Mouse (Mus musculus) liver, embryonic 15.5 days (tissue): ENCODE results near the gene Usp47. TPM values are rescaled to one million over a fixed set of nuclear protein-coding genes. Genes with fewer than 3 reads are reported as not detected.
A peak's percentile ranks its signal among the peaks of the same experiment; 100 is the strongest.

Experiments
- ATAC-seq: fragments of 200-750 bp; cut with Nextera tagmentation; 2 replicates; pipeline ENCODE4 v1.8.0; 2017; ENCODE audit warnings: moderate number of reproducible peaks, mild to moderate bottlenecking, moderate library complexity; ENCODE audit not compliant: insufficient read depth
- H3K27ac ChIP-seq: fragments of 300-500 bp; sonication (generic); replicated peaks from 2 replicates; pipeline ENCODE4 v1.5.1; 2015; ENCODE audit warnings: mild to moderate bottlenecking, inconsistent platforms
- H3K27me3 ChIP-seq: fragments of 300-500 bp; sonication (generic); 2 replicates; pipeline ENCODE4 v1.6.1; 2015; ENCODE audit warnings: mild to moderate bottlenecking, inconsistent platforms
- H3K36me3 ChIP-seq: fragments of 300-500 bp; sonication (generic); replicated peaks from 2 replicates; pipeline ENCODE4 v1.6.1; 2015; ENCODE audit warnings: moderate library complexity, mild to moderate bottlenecking, inconsistent platforms
- H3K4me1 ChIP-seq: fragments of 300-500 bp; sonication (generic); replicated peaks from 2 replicates; pipeline ENCODE4 v1.6.1; 2015; ENCODE audit warnings: inconsistent platforms
- H3K4me2 ChIP-seq: fragments of 300-500 bp; sonication (generic); 2 replicates; pipeline ENCODE4 v1.6.1; 2015; ENCODE audit warnings: moderate library complexity, mild to moderate bottlenecking, inconsistent platforms
- H3K4me3 ChIP-seq: fragments of 300-500 bp; sonication (generic); replicated peaks from 2 replicates; pipeline ENCODE4 v1.5.1; 2015; ENCODE audit warnings: mild to moderate bottlenecking, inconsistent platforms
- H3K9ac ChIP-seq: fragments of 300-500 bp; sonication (generic); 2 replicates; pipeline ENCODE4 v1.6.1; 2015; ENCODE audit warnings: moderate library complexity, mild to moderate bottlenecking, inconsistent platforms
- H3K9me3 ChIP-seq: fragments of 300-500 bp; sonication (generic); replicated peaks from 2 replicates; pipeline ENCODE4 v1.6.1; 2016; ENCODE audit warnings: inconsistent platforms
- whole genome bisulfite sequencing: fragments of 180-500 bp; shearing (Covaris S2); methylation state at CpG from one replicate; pipeline ENCODE4 v1.1.7; 2015; ENCODE audit warnings: mixed read lengths; ENCODE audit not compliant: insufficient replicate concordance; 5-methylcytosine and 5-hydroxymethylcytosine counted together
- polyA plus RNA-seq: library from polyadenylated mRNA; unstranded; fragments of >200 nt; fragmentation: Nextera tagmentation; extraction: Ambion mirVana; gene quantifications from 2 replicates; pipeline ENCODE4 v1.2.1, GENCODE M21; 2015

Usp47 gene
- polyA plus RNA-seq, 1 experiment from 2014 or later = 17.5 TPM

DNA sequence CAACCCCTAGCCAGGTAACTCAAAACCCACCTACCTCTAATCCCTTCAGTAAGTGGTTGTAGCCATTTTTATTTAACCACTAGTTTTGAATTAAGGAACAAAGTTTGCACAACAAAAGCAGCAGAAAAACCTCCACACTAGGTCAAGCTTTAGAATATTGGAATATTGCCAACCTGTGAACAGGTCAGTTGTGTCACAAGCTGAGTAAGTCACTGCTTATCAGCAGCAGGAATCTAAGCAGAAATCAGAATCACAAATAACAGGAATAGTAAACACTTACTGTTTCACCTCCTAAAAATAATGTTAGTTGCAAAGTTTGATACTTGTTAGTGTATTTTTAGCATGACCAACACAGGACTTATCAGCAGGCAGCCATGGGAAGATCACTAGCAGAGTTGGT is 17.0 kb downstream of the Usp47 start:
- ATAC-seq = no peak
- Histone ChIP-seq H3K9ac (no peak overlapping the region), H3K27ac (no peak overlapping the region), H3K9me3 (no peaks in the 10 kb centered on the region), H3K36me3 (no peaks in the 10 kb centered on the region), H3K4me1 (peaks cover 26% of the 10 kb centered on the region), H3K4me2 (no peak overlapping the region), H3K4me3 (no peak overlapping the region), H3K27me3 (no peaks in the 10 kb centered on the region)

DNA sequence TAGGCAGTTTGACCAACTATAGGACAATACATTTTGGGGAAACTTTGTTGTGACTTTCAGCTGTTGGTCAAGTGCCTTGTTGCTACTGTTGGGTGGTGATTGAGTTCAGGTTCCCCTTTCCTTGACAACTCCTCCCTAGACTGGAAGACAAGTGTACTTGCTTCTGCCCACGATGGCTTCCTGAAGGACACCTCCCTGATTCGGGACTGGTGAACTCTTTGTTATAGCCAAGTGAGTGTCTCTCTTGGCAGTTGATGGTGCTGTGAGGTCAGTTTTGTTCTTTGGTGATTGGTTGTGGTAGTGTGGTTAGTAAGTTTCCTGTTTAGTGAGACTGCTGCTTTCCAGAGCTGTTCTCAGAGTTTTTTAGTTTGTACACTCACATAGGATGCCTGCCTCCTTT is 19.5 kb downstream of the Usp47 start:
- H3K9ac ChIP-seq = no peak overlapping the region
- H3K27ac ChIP-seq = no peak overlapping the region
- no peak overlapping the region for H3K4me3 ChIP-seq
- no peaks in the 10 kb centered on the region for H3K9me3 ChIP-seq
- no peak overlapping the region for H3K4me2 ChIP-seq
- 13% methylated on average over 2 of the region's 2 CpGs for WGBS
- no peak for ATAC-seq
- H3K36me3 ChIP-seq = no peaks in the 10 kb centered on the region
- no peaks in the 10 kb centered on the region for H3K27me3 ChIP-seq
- peaks cover 24% of the 10 kb centered on the region for H3K4me1 ChIP-seq

GRCm38 (mm10) chr7:112045249-112045648 is 21.9 kb downstream of the Usp47 start:
- ATAC-seq = no peak
- WGBS = 47% methylated on average over 1 of the region's 1 CpGs
- Histone ChIP-seq H3K4me3 (no peak overlapping the region), H3K27ac (no peak overlapping the region), H3K36me3 (no peaks in the 10 kb centered on the region), H3K9ac (no peak overlapping the region), H3K4me2 (no peak overlapping the region), H3K4me1 (peaks cover 16% of the 10 kb centered on the region; the same call in 1 of the 2 replicates), H3K9me3 (no peaks in the 10 kb centered on the region), H3K27me3 (no peaks in the 10 kb centered on the region)

DNA sequence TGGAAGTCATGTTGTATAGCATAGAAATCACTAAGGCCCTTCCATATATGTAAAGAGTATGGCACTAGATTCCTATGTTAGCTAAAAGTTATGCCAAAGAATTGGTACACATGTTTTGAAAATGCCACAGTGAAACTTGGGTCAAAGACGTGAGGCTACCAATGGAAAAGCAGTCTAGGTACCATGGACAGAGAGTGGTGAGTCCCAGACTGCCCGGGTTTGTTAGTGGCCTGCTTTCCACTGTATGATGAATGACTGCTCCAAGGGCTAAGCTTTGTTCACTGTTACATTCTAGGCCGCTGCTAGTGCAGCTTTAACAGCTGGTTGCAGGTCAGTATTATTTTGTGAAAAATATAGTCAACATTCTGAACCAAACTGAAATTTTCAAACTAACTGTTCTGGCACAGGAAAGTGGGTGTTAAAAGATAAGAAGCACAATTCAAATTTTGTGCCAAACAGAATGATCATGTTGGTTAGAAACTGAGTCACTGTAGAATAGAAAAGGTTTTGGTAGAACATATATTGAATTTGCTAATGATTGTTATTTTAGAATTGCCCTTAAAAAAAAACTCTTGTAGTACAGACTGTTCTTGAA is 22.6 kb downstream of the Usp47 start:
- WGBS = 39% methylated on average over 3 of the region's 3 CpGs
- H3K36me3 ChIP-seq = no peaks in the 10 kb centered on the region
- H3K9ac ChIP-seq = no peak overlapping the region
- H3K4me1 ChIP-seq = peaks cover 12% of the 10 kb centered on the region; the same call in 1 of the 2 replicates
- no peak overlapping the region for H3K4me3 ChIP-seq
- H3K4me2 ChIP-seq = no peak overlapping the region
- no peaks in the 10 kb centered on the region for H3K27me3 ChIP-seq
- H3K27ac ChIP-seq = no peak overlapping the region
- no peak for ATAC-seq
- H3K9me3 ChIP-seq = no peaks in the 10 kb centered on the region

DNA sequence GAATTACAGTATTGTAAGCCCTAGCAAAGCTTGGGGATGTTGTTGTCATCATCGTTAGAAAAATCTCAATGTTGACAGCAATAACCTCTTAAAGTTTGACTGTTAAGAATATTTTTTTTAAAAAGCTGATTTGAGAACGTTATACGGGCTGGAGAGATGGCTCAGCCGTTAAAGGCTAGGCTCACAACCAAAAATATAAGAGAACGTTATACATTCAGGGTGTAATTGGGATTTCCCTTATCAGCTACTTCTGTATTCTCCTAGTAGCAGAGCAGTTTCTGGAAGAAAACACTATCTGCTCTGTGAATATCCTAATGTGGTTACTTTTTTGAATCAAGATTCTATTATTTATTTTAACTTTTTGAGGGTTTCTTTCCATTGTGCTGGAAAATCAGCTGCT is 25.3 kb downstream of the Usp47 start:
- Histone ChIP-seq H3K27ac (no peak overlapping the region), H3K27me3 (no peaks in the 10 kb centered on the region), H3K9ac (no peak overlapping the region), H3K36me3 (no peaks in the 10 kb centered on the region), H3K4me3 (no peak overlapping the region), H3K9me3 (no peaks in the 10 kb centered on the region), H3K4me2 (no peak overlapping the region), H3K4me1 (0 out of 2 replicates have a peak, but pooled peaks cover 8% of the 10 kb centered on the region)
- no peak for ATAC-seq
- 47% methylated on average over 5 of the region's 5 CpGs for WGBS

DNA sequence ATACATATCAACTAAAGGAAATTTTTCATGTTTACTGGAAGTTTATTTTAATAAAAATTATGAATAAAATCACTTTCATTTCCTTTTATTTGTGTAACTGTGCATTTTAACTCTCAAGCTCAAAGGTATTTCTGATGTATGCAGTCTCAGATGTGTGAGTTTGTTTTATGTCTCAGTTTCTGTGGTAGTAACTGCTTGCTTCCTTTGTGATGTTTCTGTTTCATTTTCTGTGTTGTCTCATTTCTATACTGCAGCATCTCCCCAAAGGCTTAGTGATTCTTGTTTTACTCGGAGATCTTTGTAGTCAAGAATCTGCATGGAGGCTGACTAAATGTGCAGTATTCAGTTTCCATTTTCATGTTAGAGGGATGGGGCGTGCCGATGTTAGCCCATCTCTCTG is 30.4 kb downstream of the Usp47 start:
- no peaks in the 10 kb centered on the region for H3K27me3 ChIP-seq
- no peak overlapping the region for H3K9ac ChIP-seq
- WGBS = 83% methylated on average over 3 of the region's 3 CpGs
- H3K9me3 ChIP-seq = no peaks in the 10 kb centered on the region
- no peak for ATAC-seq
- H3K4me1 ChIP-seq = peaks cover 2% of the 10 kb centered on the region; the same call in 1 of the 2 replicates
- H3K36me3 ChIP-seq = peaks cover 24% of the 10 kb centered on the region
- H3K4me2 ChIP-seq = no peak overlapping the region
- no peak overlapping the region for H3K27ac ChIP-seq
- H3K4me3 ChIP-seq = no peak overlapping the region

GRCm38 (mm10) chr7:112055901-112056625 is 32.8 kb downstream of the Usp47 start:
- WGBS = 62% methylated on average over 8 of the region's 8 CpGs
- peaks cover 33% of the 10 kb centered on the region for H3K36me3 ChIP-seq
- no peaks in the 10 kb centered on the region for H3K9me3 ChIP-seq
- H3K4me2 ChIP-seq = no peak overlapping the region; the same call in 1 of the 2 replicates
- no peak overlapping the region for H3K9ac ChIP-seq
- peak overlapping the region; percentile 46 for H3K27ac ChIP-seq
- peaks cover 2% of the 10 kb centered on the region; the same call in 1 of the 2 replicates for H3K4me1 ChIP-seq
- H3K4me3 ChIP-seq = no peak overlapping the region
- no peaks in the 10 kb centered on the region for H3K27me3 ChIP-seq
- peak; percentile 82 for ATAC-seq

GRCm38 (mm10) chr7:112074868-112075267 is 51.6 kb downstream of the Usp47 start:
- no peak overlapping the region for H3K27ac ChIP-seq
- no peak overlapping the region for H3K4me3 ChIP-seq
- 80% methylated on average over 5 of the region's 5 CpGs for WGBS
- H3K4me1 ChIP-seq = no peaks in the 10 kb centered on the region
- no peaks in the 10 kb centered on the region for H3K9me3 ChIP-seq
- no peak overlapping the region for H3K9ac ChIP-seq
- H3K27me3 ChIP-seq = no peaks in the 10 kb centered on the region
- no peak overlapping the region for H3K4me2 ChIP-seq
- no peak for ATAC-seq
- peaks cover 40% of the 10 kb centered on the region for H3K36me3 ChIP-seq

DNA sequence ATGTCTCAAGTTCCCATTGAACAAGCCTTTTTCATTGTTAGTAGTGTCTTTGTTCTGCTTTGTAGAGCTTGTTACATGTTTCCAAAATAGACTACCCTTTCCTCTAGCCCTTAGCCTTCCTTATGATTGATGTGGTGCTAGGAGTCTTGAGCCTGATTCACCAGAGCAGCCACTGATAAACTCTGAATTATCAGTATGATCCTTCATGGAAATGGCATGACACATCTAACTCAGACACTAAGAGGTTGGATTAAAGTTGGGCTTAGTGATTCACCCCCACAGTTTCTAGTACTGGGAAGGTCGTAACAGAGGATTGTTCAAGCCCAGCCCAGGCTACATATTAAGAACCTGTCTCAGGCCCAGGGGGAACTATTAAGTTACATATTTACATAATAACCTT is 59.3 kb downstream of the Usp47 start:
- Histone ChIP-seq H3K4me2 (no peak overlapping the region), H3K27ac (no peak overlapping the region), H3K9ac (no peak overlapping the region), H3K4me1 (no peaks in the 10 kb centered on the region), H3K36me3 (peaks cover 56% of the 10 kb centered on the region), H3K9me3 (no peaks in the 10 kb centered on the region), H3K4me3 (no peak overlapping the region), H3K27me3 (no peaks in the 10 kb centered on the region)
- no peak for ATAC-seq
- WGBS = 76% methylated on average over 1 of the region's 1 CpGs

GRCm38 (mm10) chr7:112084222-112084621 is 60.9 kb downstream of the Usp47 start:
- Histone ChIP-seq H3K9ac (no peak overlapping the region), H3K27ac (no peak overlapping the region), H3K4me2 (no peak overlapping the region), H3K4me1 (no peaks in the 10 kb centered on the region), H3K4me3 (no peak overlapping the region), H3K9me3 (no peaks in the 10 kb centered on the region), H3K36me3 (peaks cover 54% of the 10 kb centered on the region), H3K27me3 (no peaks in the 10 kb centered on the region)
- WGBS = 59% methylated on average over 2 of the region's 2 CpGs
- no peak for ATAC-seq

GRCm38 (mm10) chr7:112085062-112085461 is 61.8 kb downstream of the Usp47 start:
- Histone ChIP-seq H3K9ac (no peak overlapping the region), H3K36me3 (peaks cover 59% of the 10 kb centered on the region), H3K9me3 (no peaks in the 10 kb centered on the region), H3K27ac (no peak overlapping the region), H3K4me1 (no peaks in the 10 kb centered on the region), H3K27me3 (no peaks in the 10 kb centered on the region), H3K4me3 (no peak overlapping the region), H3K4me2 (no peak overlapping the region)
- 43% methylated on average over 4 of the region's 4 CpGs for WGBS
- no peak for ATAC-seq
